Mouse (Mus musculus) CH12.LX (cell line): ENCODE data around the gene Ppp1r11. TPM values are rescaled to one million over a fixed set of nuclear protein-coding genes. Genes with fewer than 3 reads are reported as not detected.
A peak's percentile ranks its signal among the peaks of the same experiment; 100 is the strongest.

Experiments used
- DNase-seq: peaks from one replicate; pipeline ENCODE4 v3.0.0-alpha.2; 2013; ENCODE audit errors: extremely low read depth
- H3K27ac ChIP-seq: 2 replicates; pipeline ENCODE4 v1.5.1; 2012; ENCODE audit warnings: low read depth, mild to moderate bottlenecking, control low read depth, moderate library complexity; ENCODE audit not compliant: insufficient read depth
- H3K27me3 ChIP-seq: replicated peaks from 2 replicates; pipeline ENCODE3; 2012; ENCODE audit warnings: inconsistent platforms
- H3K36me3 ChIP-seq, 2 experiments: replicated peaks in 1 of 2; 2 replicates each; pipeline versions ENCODE3 to v1.6.1; 2012; ENCODE audit warnings: inconsistent platforms in 1 of 2, low read length in 1 of 2, mild to moderate bottlenecking in 1 of 2, mixed read lengths in 1 of 2, moderate library complexity in 1 of 2; ENCODE audit not compliant: control insufficient read depth in 1 of 2, insufficient read depth in 1 of 2
- H3K4me1 ChIP-seq, 2 experiments: 2 replicates each; pipeline ENCODE4 v1.6.1; 2012; ENCODE audit warnings: inconsistent platforms in 1 of 2, moderate library complexity in 1 of 2; ENCODE audit not compliant: insufficient read depth in 2 of 2, control insufficient read depth in 1 of 2
- H3K4me2 ChIP-seq: 2 replicates; pipeline ENCODE4 v1.6.1; 2012; ENCODE audit warnings: low read depth, mild to moderate bottlenecking, control low read depth; ENCODE audit not compliant: poor library complexity, insufficient read depth, severe bottlenecking
- H3K4me3 ChIP-seq, 3 experiments: fragments of 150-350 bp in 1 of 3; sonication (generic) in 1 of 3; replicated peaks in 1 of 3; 2 replicates each; pipeline versions ENCODE3 to v1.5.1; 2011 to 2012; ENCODE audit warnings: low read depth in 2 of 3, low read length in 2 of 3, mild to moderate bottlenecking in 2 of 3, moderate library complexity in 2 of 3, control low read depth in 1 of 3, improper control_type of control experiment in 1 of 3, inconsistent platforms in 1 of 3, mixed read lengths in 1 of 3; ENCODE audit not compliant: poor library complexity in 1 of 3
- H3K79me2 ChIP-seq: replicated peaks from 2 replicates; pipeline ENCODE4 v1.6.1; 2012; ENCODE audit warnings: mild to moderate bottlenecking, moderate library complexity; ENCODE audit not compliant: control insufficient read depth, poor library complexity, insufficient read depth, severe bottlenecking; ENCODE audit errors: extremely low read depth
- H3K9ac ChIP-seq: 2 replicates; pipeline ENCODE4 v1.6.1; 2012; ENCODE audit warnings: low read depth, mild to moderate bottlenecking, control low read depth, moderate library complexity; ENCODE audit not compliant: insufficient read depth
- H3K9me3 ChIP-seq: replicated peaks from 2 replicates; pipeline ENCODE3; 2012; ENCODE audit warnings: low read length, inconsistent platforms, mixed read lengths
- CHD1 ChIP-seq: IDR thresholded peaks from 2 replicates; pipeline ENCODE4 v1.6.1; 2012; ENCODE audit warnings: low read depth, low read length, improper control_type of control experiment, inconsistent platforms
- CHD2 ChIP-seq: IDR thresholded peaks from 2 replicates; pipeline ENCODE4 v1.6.1; 2011; ENCODE audit warnings: low read length, improper control_type of control experiment
- CTCF ChIP-seq, 2 experiments: IDR thresholded peaks in 1 of 2; conservative IDR thresholded peaks in 1 of 2; 2 replicates each; pipeline ENCODE4 v1.5.1; 2011 to 2012; ENCODE audit warnings: low read depth in 2 of 2, low read length in 2 of 2, improper control_type of control experiment in 1 of 2, inconsistent platforms in 1 of 2, mild to moderate bottlenecking in 1 of 2, moderate library complexity in 1 of 2
- E2F4 ChIP-seq: IDR thresholded peaks from 2 replicates; pipeline ENCODE4 v1.6.1; 2011; ENCODE audit warnings: low read depth, low read length, improper control_type of control experiment; ENCODE audit not compliant: insufficient replicate concordance
- ELF1 ChIP-seq: IDR thresholded peaks from 2 replicates; pipeline ENCODE4 v1.6.1; 2014; ENCODE audit warnings: low read depth, mild to moderate bottlenecking, inconsistent platforms, low read length, improper control_type of control experiment
- EP300 ChIP-seq: IDR thresholded peaks from 2 replicates; pipeline ENCODE4 v1.6.1; 2011; ENCODE audit warnings: low read length, improper control_type of control experiment
- GABPA ChIP-seq: IDR thresholded peaks from 2 replicates; pipeline ENCODE4 v1.6.1; 2012; ENCODE audit warnings: low read depth, low read length, improper control_type of control experiment, inconsistent platforms; ENCODE audit not compliant: insufficient replicate concordance
- HCFC1 ChIP-seq: IDR thresholded peaks from 2 replicates; pipeline ENCODE4 v1.6.1; 2012; ENCODE audit warnings: low read depth, mild to moderate bottlenecking, inconsistent platforms, low read length, improper control_type of control experiment
- IRF4 ChIP-seq: IDR thresholded peaks from 2 replicates; pipeline ENCODE4 v1.6.1; 2014; ENCODE audit warnings: low read depth, mild to moderate bottlenecking, inconsistent platforms, low read length, improper control_type of control experiment
- JUN ChIP-seq: IDR thresholded peaks from 2 replicates; pipeline ENCODE4 v1.6.1; 2011; ENCODE audit warnings: low read depth, mild to moderate bottlenecking, low read length, improper control_type of control experiment, moderate library complexity; ENCODE audit not compliant: insufficient read depth
- JUND ChIP-seq: conservative IDR thresholded peaks from 2 replicates; pipeline ENCODE4 v1.6.1; 2011; ENCODE audit warnings: low read depth, low read length, improper control_type of control experiment
- KAT2A ChIP-seq: IDR thresholded peaks from 2 replicates; pipeline ENCODE4 v1.6.1; 2012; ENCODE audit warnings: low read length, improper control_type of control experiment, inconsistent platforms; ENCODE audit not compliant: insufficient replicate concordance
- MAFK ChIP-seq: IDR thresholded peaks from 2 replicates; pipeline ENCODE4 v1.6.1; 2011; ENCODE audit warnings: low read length, improper control_type of control experiment; ENCODE audit not compliant: insufficient replicate concordance
- MAX ChIP-seq: IDR thresholded peaks from 2 replicates; pipeline ENCODE4 v1.6.1; 2011; ENCODE audit warnings: low read length, improper control_type of control experiment
- MAZ ChIP-seq: IDR thresholded peaks from 2 replicates; pipeline ENCODE4 v1.6.1; 2012; ENCODE audit warnings: low read depth, mild to moderate bottlenecking, inconsistent platforms, low read length, improper control_type of control experiment, moderate library complexity
- MEF2A ChIP-seq: IDR thresholded peaks from 2 replicates; pipeline ENCODE4 v1.6.1; 2014; ENCODE audit warnings: low read depth, mild to moderate bottlenecking, inconsistent platforms, low read length, improper control_type of control experiment, borderline replicate concordance
- MYC ChIP-seq: IDR thresholded peaks from 2 replicates; pipeline ENCODE4 v1.6.1; 2011; ENCODE audit warnings: low read depth, mild to moderate bottlenecking, improper control_type of control experiment, low read length
- NRF1 ChIP-seq: IDR thresholded peaks from 2 replicates; pipeline ENCODE4 v1.6.1; 2014; ENCODE audit warnings: low read depth, mild to moderate bottlenecking, inconsistent platforms, low read length, improper control_type of control experiment, moderate library complexity
- PAX5 ChIP-seq: IDR thresholded peaks from 2 replicates; pipeline ENCODE4 v1.6.1; 2012; ENCODE audit warnings: low read length, inconsistent platforms, mixed read lengths
- POLR2A ChIP-seq: IDR thresholded peaks from 2 replicates; pipeline ENCODE4 v1.6.1; 2011; ENCODE audit warnings: low read depth, mild to moderate bottlenecking, improper control_type of control experiment, low read length
- POLR2AphosphoS2 ChIP-seq: IDR thresholded peaks from 2 replicates; pipeline ENCODE4 v1.6.1; 2011; ENCODE audit warnings: low read depth, low read length, improper control_type of control experiment
- RAD21 ChIP-seq: IDR thresholded peaks from 2 replicates; pipeline ENCODE4 v1.6.1; 2011; ENCODE audit warnings: low read depth, mild to moderate bottlenecking, low read length, improper control_type of control experiment, moderate library complexity
- SIN3A ChIP-seq: IDR thresholded peaks from 2 replicates; pipeline ENCODE4 v1.6.1; 2012; ENCODE audit warnings: low read length, improper control_type of control experiment, inconsistent platforms
- SMC3 ChIP-seq: IDR thresholded peaks from 2 replicates; pipeline ENCODE4 v1.6.1; 2011; ENCODE audit warnings: low read depth, low read length, improper control_type of control experiment
- TBP ChIP-seq: conservative IDR thresholded peaks from 2 replicates; pipeline ENCODE4 v1.6.1; 2011; ENCODE audit warnings: low read depth, low read length, improper control_type of control experiment
- TCF12 ChIP-seq: IDR thresholded peaks from 2 replicates; pipeline ENCODE4 v1.6.1; 2014; ENCODE audit warnings: low read depth, mild to moderate bottlenecking, inconsistent platforms, low read length, improper control_type of control experiment
- UBTF ChIP-seq: IDR thresholded peaks from 2 replicates; pipeline ENCODE4 v1.6.1; 2012; ENCODE audit warnings: low read depth, mild to moderate bottlenecking, inconsistent platforms, low read length, improper control_type of control experiment, moderate library complexity
- ZC3H11A ChIP-seq: IDR thresholded peaks from 2 replicates; pipeline ENCODE4 v1.6.1; 2012; ENCODE audit warnings: low read depth, mild to moderate bottlenecking, inconsistent platforms, low read length, improper control_type of control experiment
- ZMIZ1 ChIP-seq: IDR thresholded peaks from 2 replicates; pipeline ENCODE4 v1.6.1; 2012; ENCODE audit warnings: low read depth, mild to moderate bottlenecking, inconsistent platforms, low read length, improper control_type of control experiment
- ZNF384 ChIP-seq: IDR thresholded peaks from 2 replicates; pipeline ENCODE4 v1.6.1; 2012; ENCODE audit warnings: low read depth, low read length, improper control_type of control experiment, inconsistent platforms
- dilution Hi-C: fragments of 300-500 bp; cut with MboI; formaldehyde crosslinking; loops from 2 replicates; pipeline ENCODE4 v1.14.3; 2020; ENCODE audit warnings: low sequenced_read_pairs; ENCODE audit not compliant: extremely low pct_unique_long_range_greater_than_20kb, extremely low pct_ligation_motif_present
- in situ Hi-C: fragments of 300-500 bp; cut with MboI; formaldehyde crosslinking; loops from 3 replicates; pipeline ENCODE4 v1.14.3; 2019; ENCODE audit warnings: low sequenced_read_pairs, low pct_ligation_motif_present, low pct_unique_long_range_greater_than_20kb, mixed read lengths
- polyA plus RNA-seq: library from polyadenylated mRNA; unstranded; fragments of >175 nt; gene quantifications from 2 replicates; pipeline ENCODE4 v1.2.1, GENCODE M21; 2012; ENCODE audit warnings: low read depth; ENCODE audit not compliant: insufficient read length
- total RNA-seq, 2 experiments: library from RNA; depleted of rRNA; stranded (reverse); fragments of 300-350 nt in 1 of 2; fragments of >200 nt in 1 of 2; gene quantifications; 2 replicates each; pipeline ENCODE4 v1.2.3; 2012 to 2014

The Ppp1r11 gene
- total and polyA plus RNA-seq, 3 experiments = 120 to 238 (median 209) TPM

- Histone ChIP-seq H3K4me3 (peak overlapping the region; percentile 81 to 96 (median 94)), H3K79me2 (peaks cover 16% of the 10 kb centered on the region), H3K9me3 (no peaks in the 10 kb centered on the region), H3K27me3 (no peaks in the 10 kb centered on the region), H3K4me2 (peak overlapping the region; percentile 93), H3K9ac (peak overlapping the region; percentile 88), H3K4me1 (peaks cover 5 to 22% of the 10 kb centered on the region in 2 experiments; a peak in 3 of 4 replicates), H3K36me3 (peaks cover 10 to 26% of the 10 kb centered on the region in 2 experiments), H3K27ac (no peak overlapping the region)
- dilution Hi-C loops = no loop called here
- in situ Hi-C loops = no loop called here
- no peak for DNase-seq
- TF ChIP-seq MYC = no peak
- no peak for TF ChIP-seq ZMIZ1
- TF ChIP-seq KAT2A = no peak
- no peak for TF ChIP-seq TCF12
- no peak for TF ChIP-seq IRF4
- no peak for TF ChIP-seq POLR2A
- TF ChIP-seq ZC3H11A = no peak
- TF ChIP-seq JUND = no peak
- no peak for TF ChIP-seq ZNF384
These were observed 7.3 kb upstream of the Ppp1r11 start for GRCm38 (mm10) chr17:36958884-36959283.

DNA sequence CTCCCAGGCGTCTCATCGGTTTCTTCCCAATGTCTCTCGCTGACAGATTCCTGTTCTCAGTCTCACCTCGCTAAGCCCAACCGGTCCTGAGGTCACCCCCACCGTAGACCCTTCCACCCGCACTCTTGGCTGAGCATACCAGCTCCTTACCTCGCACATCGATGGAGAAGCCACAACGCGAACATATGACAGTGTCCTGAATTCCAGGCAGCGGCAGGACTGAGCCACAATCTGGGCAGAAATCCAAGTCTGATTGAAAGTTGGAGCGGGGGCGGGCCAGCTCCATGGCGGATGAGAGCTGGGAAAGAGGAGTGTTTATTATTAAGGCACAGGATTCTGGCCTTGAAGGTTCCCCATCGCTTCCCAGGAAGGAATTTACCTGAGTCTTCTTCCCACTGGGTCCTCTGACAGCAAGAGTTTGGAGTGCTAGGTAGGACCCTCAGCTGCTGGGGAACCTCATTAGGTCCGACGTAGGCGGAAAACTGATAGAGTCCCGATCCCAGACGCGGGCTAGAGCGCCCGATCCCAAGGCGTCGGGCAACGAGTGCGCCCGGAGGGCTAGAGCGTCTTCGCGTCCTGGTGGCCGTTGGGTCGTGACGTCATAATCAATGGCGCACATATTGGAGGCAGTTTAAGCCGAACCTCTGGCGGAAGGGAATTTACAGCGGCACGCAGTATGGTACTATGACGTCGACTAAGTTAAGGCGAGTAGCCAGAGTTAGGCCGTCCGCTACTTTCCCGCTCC is 6.6 kb upstream of the Ppp1r11 start, which contains the start of the genes Znrd1 and Znrd1as:
TSS of gene Znrd1 (minus strand) at position 561 of the 745 bp plus-strand sequence.
TSS of gene Znrd1as (plus strand) at position 594 of the 745 bp plus-strand sequence.
- Histone ChIP-seq H3K79me2 (peaks cover 16% of the 10 kb centered on the region), H3K4me2 (peak within 1 kb of the TSS; percentile 93), H3K36me3 (peaks cover 13 to 33% of the 10 kb centered on the region in 2 experiments), H3K4me1 (peaks cover 5 to 22% of the 10 kb centered on the region in 2 experiments; a peak in 3 of 4 replicates), H3K4me3 (peak within 1 kb of the TSS; percentile 81 to 96 (median 94)), H3K27me3 (no peaks in the 10 kb centered on the region), H3K9me3 (no peaks in the 10 kb centered on the region), H3K9ac (peak within 1 kb of the TSS; percentile 95), H3K27ac (peak within 1 kb of the TSS; percentile 44)
- dilution Hi-C loops (no loop called here), in situ Hi-C loops (no loop called here)
- DNase-seq = peak; percentile 98
- no peak for TF ChIP-seq UBTF
- peak; percentile 36; the same call in 1 of the 2 replicates for TF ChIP-seq MAFK
- no peak for TF ChIP-seq PAX5
- TF ChIP-seq KAT2A = peak; percentile 88; the same call in 1 of the 2 replicates
- TF ChIP-seq MEF2A = peak; percentile 85
- peak; percentile 95 for TF ChIP-seq TCF12
- TF ChIP-seq POLR2A = peak; percentile 82
- peak; percentile 94 for TF ChIP-seq TBP
- no peak for TF ChIP-seq ZC3H11A
- peak; percentile 95 for TF ChIP-seq SIN3A
- peak; percentile 86 for TF ChIP-seq ELF1
- no peak; the same call in 1 of the 2 replicates for TF ChIP-seq SMC3
- TF ChIP-seq CHD2 = no peak
- peak; percentile 79 for TF ChIP-seq MYC
- peak; percentile 50 for TF ChIP-seq NRF1
- TF ChIP-seq JUN = peak; percentile 54
- peak; percentile 64 for TF ChIP-seq MAX
- no peak for TF ChIP-seq RAD21
- TF ChIP-seq E2F4 = 0 out of 2 replicates have a peak, but pooled peaks have one; percentile 65
- TF ChIP-seq GABPA = peak; percentile 99
- TF ChIP-seq JUND = peak; percentile 70
- TF ChIP-seq POLR2AphosphoS2 = no peak
- TF ChIP-seq CTCF (conservative IDR thresholded peaks at IDR 0.05 in 1 of 2, IDR thresholded peaks at IDR 0.05 in 1 of 2; ENCODE audit: low read depth in 2 of 2, low read length in 2 of 2) = no peak
- peak; percentile 46; the same call in 1 of the 2 replicates for TF ChIP-seq MAZ
- peak; percentile 93 for TF ChIP-seq HCFC1
- no peak for TF ChIP-seq CHD1
- no peak for TF ChIP-seq ZNF384
- no peak for TF ChIP-seq EP300
